Mouse (Mus musculus) liver, embryonic 14.5 days (tissue): ENCODE data around the gene Prkci. TPM values are rescaled to one million over a fixed set of nuclear protein-coding genes. Genes with fewer than 3 reads are reported as not detected.

ENCODE experiments used
- ATAC-seq: fragments of 200-750 bp; cut with Nextera tagmentation; 2 replicates; pipeline ENCODE4 v1.8.0; 2017; ENCODE audit warnings: moderate number of reproducible peaks, mild to moderate bottlenecking, moderate library complexity; ENCODE audit not compliant: insufficient read depth
- DNase-seq, 3 experiments: peaks; one replicate each; pipeline ENCODE4 v3.0.0-alpha.2; 2012 to 2013; ENCODE audit warnings: low read depth in 3 of 3, low spot score in 3 of 3
- H3K27ac ChIP-seq: fragments of 300-500 bp; sonication (generic); 2 replicates; pipeline ENCODE4 v1.5.1; 2014; ENCODE audit warnings: moderate library complexity, mild to moderate bottlenecking, control low read depth, inconsistent platforms
- H3K27me3 ChIP-seq: fragments of 300-500 bp; sonication (generic); 2 replicates; pipeline ENCODE4 v1.6.1; 2014; ENCODE audit warnings: mild to moderate bottlenecking, low read length, moderate library complexity; ENCODE audit not compliant: control insufficient read depth, insufficient read depth
- H3K36me3 ChIP-seq: fragments of 300-500 bp; sonication (generic); replicated peaks from 2 replicates; pipeline ENCODE4 v1.6.1; 2014; ENCODE audit warnings: low read depth; ENCODE audit not compliant: control insufficient read depth, insufficient read depth
- H3K4me1 ChIP-seq, 2 experiments: fragments of 200-500 bp in 1 of 2; fragments of 300-500 bp in 1 of 2; sonication (generic) in 1 of 2; replicated peaks; 2 replicates each; pipeline ENCODE4 v1.6.1; 2012 to 2014; ENCODE audit warnings: antibody characterized with exemption in 1 of 2, inconsistent platforms in 1 of 2, low read length in 1 of 2; ENCODE audit not compliant: control insufficient read depth in 2 of 2, insufficient read depth in 2 of 2
- H3K4me2 ChIP-seq: fragments of 300-500 bp; sonication (generic); 2 replicates; pipeline ENCODE4 v1.6.1; 2014; ENCODE audit warnings: low read depth, mild to moderate bottlenecking, control low read depth, moderate library complexity
- H3K4me3 ChIP-seq, 2 experiments: fragments of 200-500 bp in 1 of 2; fragments of 300-500 bp in 1 of 2; sonication (generic) in 1 of 2; 2 replicates each; pipeline ENCODE4 v1.5.1; 2012 to 2014; ENCODE audit warnings: low read depth in 2 of 2, low read length in 2 of 2, mild to moderate bottlenecking in 2 of 2, control low read depth in 1 of 2, inconsistent platforms in 1 of 2, moderate library complexity in 1 of 2; ENCODE audit not compliant: insufficient read depth in 1 of 2
- H3K9ac ChIP-seq: fragments of 300-500 bp; sonication (generic); replicated peaks from 2 replicates; pipeline ENCODE4 v1.6.1; 2014; ENCODE audit warnings: mild to moderate bottlenecking, control low read depth, moderate library complexity
- H3K9me3 ChIP-seq: fragments of 300-500 bp; sonication (generic); 2 replicates; pipeline ENCODE4 v1.6.1; 2016; ENCODE audit warnings: low read length, mixed read lengths; ENCODE audit not compliant: control insufficient read depth
- CTCF ChIP-seq: IDR thresholded peaks from 2 replicates; pipeline ENCODE4 v1.5.1; 2016; ENCODE audit warnings: antibody characterized with exemption, low read depth, control low read depth
- EP300 ChIP-seq: IDR thresholded peaks from 2 replicates; pipeline ENCODE4 v1.6.1; 2016; ENCODE audit warnings: antibody characterized with exemption, low read depth
- WGBS: fragments of 180-500 bp; shearing (Covaris S2); extraction: QIAGEN DNeasy Blood & Tissue Kit; methylation state at CpG from one replicate; pipeline ENCODE4 v1.1.7; 2014; ENCODE audit not compliant: insufficient replicate concordance; 5-methylcytosine and 5-hydroxymethylcytosine counted together
- polyA plus RNA-seq, 2 experiments: library from polyadenylated mRNA; depleted of rRNA in 1 of 2; stranded (reverse) in 1 of 2; unstranded in 1 of 2; fragments of >200 nt; fragmentation: Nextera tagmentation in 1 of 2; extraction: Ambion mirVana in 1 of 2; gene quantifications; 2 replicates each; pipeline versions ENCODE4 v1.2.1 to v1.2.3; 2012 to 2014

Prkci gene
- polyA plus RNA-seq, 2 experiments: 4.6 to 5.3 TPM

GRCm38 (mm10) chr3:31017652-31018051 lies 22.1 kb downstream of the Prkci start:
- TF ChIP-seq EP300 (no peak), CTCF (no peak)
- H3K9me3 ChIP-seq: no peaks in the 10 kb centered on the region
- no peaks in the 10 kb centered on the region for H3K36me3 ChIP-seq
- no peak overlapping the region for H3K4me3 ChIP-seq
- DNase-seq (no peak), ATAC-seq (no peak)
- no peak overlapping the region for H3K9ac ChIP-seq
- no peak overlapping the region for H3K27ac ChIP-seq
- H3K4me2 ChIP-seq: no peak overlapping the region
- 0 out of 4 replicates have a peak, but pooled peaks cover 0 to 4% of the 10 kb centered on the region in 2 experiments for H3K4me1 ChIP-seq
- 39% methylated on average over 4 of the region's 4 CpGs for WGBS
- H3K27me3 ChIP-seq: no peaks in the 10 kb centered on the region

- 0 out of 4 replicates have a peak, but pooled peaks cover 0 to 4% of the 10 kb centered on the region in 2 experiments for H3K4me1 ChIP-seq
- TF ChIP-seq CTCF: no peak
- TF ChIP-seq EP300: no peak
- H3K36me3 ChIP-seq: no peaks in the 10 kb centered on the region
- no peak overlapping the region for H3K27ac ChIP-seq
- H3K9me3 ChIP-seq: no peaks in the 10 kb centered on the region
- no peak overlapping the region for H3K9ac ChIP-seq
- H3K27me3 ChIP-seq: no peaks in the 10 kb centered on the region
- ATAC-seq (no peak), DNase-seq (no peak)
- no peak overlapping the region for H3K4me3 ChIP-seq
- WGBS: 50% methylated on average over 1 of the region's 1 CpGs
- no peak overlapping the region for H3K4me2 ChIP-seq
These were observed 23.7 kb downstream of the Prkci start for GRCm38 (mm10) chr3:31019287-31019686.

- H3K9me3 ChIP-seq: no peaks in the 10 kb centered on the region
- no peak overlapping the region for H3K9ac ChIP-seq
- no peak overlapping the region for H3K4me3 ChIP-seq
- DNase-seq (no peak), ATAC-seq (no peak)
- H3K4me2 ChIP-seq: no peak overlapping the region
- no peaks in the 10 kb centered on the region for H3K36me3 ChIP-seq
- TF ChIP-seq CTCF (no peak), EP300 (no peak)
- H3K4me1 ChIP-seq: 0 out of 4 replicates have a peak, but pooled peaks cover 0 to 4% of the 10 kb centered on the region in 2 experiments
- WGBS: 75% methylated on average over 5 of the region's 5 CpGs
- H3K27me3 ChIP-seq: no peaks in the 10 kb centered on the region
- no peak overlapping the region for H3K27ac ChIP-seq
These were observed 24.4 kb downstream of the Prkci start for GRCm38 (mm10) chr3:31019793-31020447.

GRCm38 (mm10) chr3:31020656-31021055 lies 25.1 kb downstream of the Prkci start:
- no peaks in the 10 kb centered on the region for H3K27me3 ChIP-seq
- ATAC-seq: no peak
- H3K4me3 ChIP-seq: no peak overlapping the region
- 0 out of 4 replicates have a peak, but pooled peaks cover 0 to 4% of the 10 kb centered on the region in 2 experiments for H3K4me1 ChIP-seq
- no peak overlapping the region for H3K9ac ChIP-seq
- H3K4me2 ChIP-seq: no peak overlapping the region
- 60% methylated on average over 4 of the region's 4 CpGs for WGBS
- no peak overlapping the region for H3K27ac ChIP-seq
- H3K36me3 ChIP-seq: no peaks in the 10 kb centered on the region
- TF ChIP-seq CTCF (no peak), EP300 (no peak)
- no peak for DNase-seq
- H3K9me3 ChIP-seq: no peaks in the 10 kb centered on the region

- H3K4me2 ChIP-seq: no peak overlapping the region
- no peak overlapping the region for H3K27ac ChIP-seq
- no peak overlapping the region for H3K4me3 ChIP-seq
- no peak for DNase-seq
- 54% methylated on average over 7 of the region's 7 CpGs for WGBS
- H3K9ac ChIP-seq: no peak overlapping the region
- H3K4me1 ChIP-seq: no peaks in the 10 kb centered on the region
- no peak for ATAC-seq
- no peak for TF ChIP-seq EP300
- TF ChIP-seq CTCF: no peak
- H3K27me3 ChIP-seq: no peaks in the 10 kb centered on the region
- no peaks in the 10 kb centered on the region for H3K36me3 ChIP-seq
- no peaks in the 10 kb centered on the region for H3K9me3 ChIP-seq
These were observed 27.4 kb downstream of the Prkci start for GRCm38 (mm10) chr3:31022895-31023436.
